Mouse (Mus musculus) liver, embryonic 12.5 days (tissue): ENCODE results near the gene Fam122c. TPM values are rescaled to one million over a fixed set of nuclear protein-coding genes. Genes with fewer than 3 reads are reported as not detected.

Source experiments
- ATAC-seq: fragments of 200-750 bp; cut with Nextera tagmentation; 2 replicates; pipeline ENCODE4 v1.8.0; 2017; ENCODE audit warnings: moderate number of reproducible peaks, mild to moderate bottlenecking, moderate library complexity
- H3K27ac ChIP-seq: fragments of 300-500 bp; sonication (generic); 2 replicates; pipeline ENCODE4 v1.5.1; 2016; ENCODE audit warnings: mild to moderate bottlenecking
- H3K27me3 ChIP-seq: fragments of 300-500 bp; sonication (generic); replicated peaks from 2 replicates; pipeline ENCODE4 v1.6.1; 2016; ENCODE audit warnings: mild to moderate bottlenecking, moderate library complexity
- H3K36me3 ChIP-seq: fragments of 300-500 bp; sonication (generic); 2 replicates; pipeline ENCODE4 v1.6.1; 2016; ENCODE audit warnings: mild to moderate bottlenecking, moderate library complexity
- H3K4me1 ChIP-seq: fragments of 300-500 bp; sonication (generic); 2 replicates; pipeline ENCODE4 v1.6.1; 2016
- H3K4me2 ChIP-seq: fragments of 300-500 bp; sonication (generic); 2 replicates; pipeline ENCODE4 v1.6.1; 2016; ENCODE audit warnings: mild to moderate bottlenecking, moderate library complexity
- H3K4me3 ChIP-seq: fragments of 300-500 bp; sonication (generic); 2 replicates; pipeline ENCODE4 v1.5.1; 2016; ENCODE audit warnings: mild to moderate bottlenecking, moderate library complexity
- H3K9ac ChIP-seq: fragments of 300-500 bp; sonication (generic); 2 replicates; pipeline ENCODE4 v1.6.1; 2016; ENCODE audit warnings: mild to moderate bottlenecking, moderate library complexity
- H3K9me3 ChIP-seq: fragments of 300-500 bp; sonication (generic); replicated peaks from 2 replicates; pipeline ENCODE4 v1.6.1; 2016; ENCODE audit warnings: mild to moderate bottlenecking, moderate library complexity
- WGBS: fragments of 180-500 bp; shearing (Covaris S2); methylation state at CpG from one replicate; pipeline ENCODE4 v1.1.7; 2016; ENCODE audit not compliant: insufficient replicate concordance; 5-methylcytosine and 5-hydroxymethylcytosine counted together
- polyA plus RNA-seq: library from polyadenylated mRNA; unstranded; fragments of >200 nt; fragmentation: Nextera tagmentation; extraction: Ambion mirVana; gene quantifications from 2 replicates; pipeline ENCODE4 v1.2.1, GENCODE M21; 2016

Gene Fam122c
- polyA plus RNA-seq: not detected in 2 replicates

GRCm38 (mm10) chrX:53273124-53273523 is at the start of gene Fam122c:
TSS of gene Fam122c (plus strand) at chrX:53273424.
- no peak for ATAC-seq
- Histone ChIP-seq H3K4me1 (peaks cover 7% of the 10 kb centered on the region; the same call in 1 of the 2 replicates), H3K36me3 (no peaks in the 10 kb centered on the region), H3K4me2 (no peak within 1 kb of the TSS), H3K4me3 (no peak within 1 kb of the TSS), H3K9me3 (no peaks in the 10 kb centered on the region), H3K27me3 (no peaks in the 10 kb centered on the region; the same call in 1 of the 2 replicates), H3K27ac (no peak within 1 kb of the TSS), H3K9ac (no peak within 1 kb of the TSS)
- WGBS: 13% methylated on average over 1 of the region's 1 CpGs

- no peak overlapping the region for H3K27ac ChIP-seq
- no peak for ATAC-seq
- H3K36me3 ChIP-seq: no peaks in the 10 kb centered on the region
- H3K9me3 ChIP-seq: no peaks in the 10 kb centered on the region
- H3K9ac ChIP-seq: no peak overlapping the region
- H3K4me3 ChIP-seq: no peak overlapping the region
- H3K27me3 ChIP-seq: no peaks in the 10 kb centered on the region
- H3K4me1 ChIP-seq: no peaks in the 10 kb centered on the region
- WGBS: 59% methylated on average over 6 of the region's 6 CpGs
- no peak overlapping the region for H3K4me2 ChIP-seq
Measured at GRCm38 (mm10) chrX:53224353-53224944, 48.8 kb upstream of the Fam122c start.

GRCm38 (mm10) chrX:53231965-53232364 is 41.3 kb upstream of the Fam122c start:
- Histone ChIP-seq H3K9me3 (no peaks in the 10 kb centered on the region), H3K36me3 (no peaks in the 10 kb centered on the region), H3K4me1 (0 out of 2 replicates have a peak, but pooled peaks cover 6% of the 10 kb centered on the region), H3K4me2 (peak overlapping the region; percentile 59), H3K27ac (peak overlapping the region; percentile 36; the same call in 1 of the 2 replicates), H3K4me3 (peak overlapping the region; percentile 26), H3K27me3 (no peaks in the 10 kb centered on the region), H3K9ac (0 out of 2 replicates have a peak overlapping the region, but pooled peaks have one; percentile 35)
- WGBS: 22% methylated on average over 13 of the region's 13 CpGs
- ATAC-seq: no peak

GRCm38 (mm10) chrX:53233689-53234088 is 39.5 kb upstream of the Fam122c start:
- no peaks in the 10 kb centered on the region for H3K36me3 ChIP-seq
- no peaks in the 10 kb centered on the region for H3K27me3 ChIP-seq
- H3K4me3 ChIP-seq: no peak overlapping the region
- 0 out of 2 replicates have a peak, but pooled peaks cover 6% of the 10 kb centered on the region for H3K4me1 ChIP-seq
- H3K9me3 ChIP-seq: no peaks in the 10 kb centered on the region
- no peak overlapping the region for H3K9ac ChIP-seq
- ATAC-seq: no peak
- H3K4me2 ChIP-seq: no peak overlapping the region
- no peak overlapping the region for H3K27ac ChIP-seq
- WGBS: 41% methylated on average over 3 of the region's 4 CpGs

GRCm38 (mm10) chrX:53236404-53236803 is 36.8 kb upstream of the Fam122c start:
- H3K4me3 ChIP-seq: no peak overlapping the region
- no peak overlapping the region for H3K9ac ChIP-seq
- H3K9me3 ChIP-seq: no peaks in the 10 kb centered on the region
- no peak overlapping the region for H3K4me2 ChIP-seq
- ATAC-seq: peak; percentile 58
- WGBS: 37% methylated on average over 7 of the region's 7 CpGs
- no peak overlapping the region for H3K27ac ChIP-seq
- 0 out of 2 replicates have a peak, but pooled peaks cover 6% of the 10 kb centered on the region for H3K4me1 ChIP-seq
- no peaks in the 10 kb centered on the region for H3K27me3 ChIP-seq
- no peaks in the 10 kb centered on the region for H3K36me3 ChIP-seq

- Histone ChIP-seq H3K9ac (no peak overlapping the region), H3K27me3 (no peaks in the 10 kb centered on the region), H3K4me3 (no peak overlapping the region), H3K4me2 (no peak overlapping the region), H3K4me1 (0 out of 2 replicates have a peak, but pooled peaks cover 6% of the 10 kb centered on the region), H3K36me3 (no peaks in the 10 kb centered on the region), H3K27ac (no peak overlapping the region), H3K9me3 (no peaks in the 10 kb centered on the region)
- WGBS: 2% methylated on average over 2 of the region's 2 CpGs
- no peak for ATAC-seq
Measured at GRCm38 (mm10) chrX:53237971-53238370, 35.3 kb upstream of the Fam122c start.

- no peak within 1 kb of the TSS for H3K9ac ChIP-seq
- no peaks in the 10 kb centered on the region for H3K36me3 ChIP-seq
- no peak for ATAC-seq
- no peak within 1 kb of the TSS for H3K4me3 ChIP-seq
- H3K4me2 ChIP-seq: no peak within 1 kb of the TSS
- H3K4me1 ChIP-seq: 0 out of 2 replicates have a peak, but pooled peaks cover 6% of the 10 kb centered on the region
- WGBS: 43% methylated on average over 4 of the region's 4 CpGs
- no peaks in the 10 kb centered on the region for H3K27me3 ChIP-seq
- H3K9me3 ChIP-seq: no peaks in the 10 kb centered on the region
- no peak within 1 kb of the TSS for H3K27ac ChIP-seq
Measured at GRCm38 (mm10) chrX:53240011-53240410, 33.2 kb upstream of the Fam122c start, which contains the start of gene Plac1. TSS of gene Plac1 (minus strand) at chrX:53240111.

- no peaks in the 10 kb centered on the region for H3K4me1 ChIP-seq
- H3K36me3 ChIP-seq: peaks cover 14% of the 10 kb centered on the region
- no peak overlapping the region for H3K4me3 ChIP-seq
- H3K27ac ChIP-seq: no peak overlapping the region
- H3K9ac ChIP-seq: no peak overlapping the region
- H3K27me3 ChIP-seq: no peaks in the 10 kb centered on the region
- H3K9me3 ChIP-seq: no peaks in the 10 kb centered on the region
- ATAC-seq: no peak
- H3K4me2 ChIP-seq: no peak overlapping the region
Measured at GRCm38 (mm10) chrX:53255195-53255594, 18.0 kb upstream of the Fam122c start.

GRCm38 (mm10) chrX:53266186-53266585 is 7.0 kb upstream of the Fam122c start:
- Histone ChIP-seq H3K4me3 (no peak overlapping the region), H3K36me3 (no peaks in the 10 kb centered on the region), H3K27me3 (no peaks in the 10 kb centered on the region; the same call in 1 of the 2 replicates), H3K4me1 (peaks cover 18% of the 10 kb centered on the region), H3K9me3 (no peaks in the 10 kb centered on the region), H3K9ac (no peak overlapping the region), H3K4me2 (no peak overlapping the region), H3K27ac (peak overlapping the region; percentile 40; the same call in 1 of the 2 replicates)
- WGBS: 34% methylated on average over 9 of the region's 9 CpGs
- no peak; the same call in 1 of the 2 replicates for ATAC-seq

GRCm38 (mm10) chrX:53268856-53269255 is 4.4 kb upstream of the Fam122c start:
- Histone ChIP-seq H3K4me2 (peak overlapping the region; percentile 79), H3K36me3 (no peaks in the 10 kb centered on the region), H3K27me3 (no peaks in the 10 kb centered on the region; the same call in 1 of the 2 replicates), H3K4me3 (peak overlapping the region; percentile 73), H3K9me3 (no peaks in the 10 kb centered on the region), H3K4me1 (peaks cover 18% of the 10 kb centered on the region), H3K9ac (peak overlapping the region; percentile 79), H3K27ac (no peak overlapping the region; the same call in 1 of the 2 replicates)
- ATAC-seq: peak; percentile 86
- WGBS: 14% methylated on average over 10 of the region's 10 CpGs

- peak; percentile 83 for ATAC-seq
- Histone ChIP-seq H3K4me1 (peaks cover 18% of the 10 kb centered on the region), H3K4me2 (peak within 1 kb of the TSS; percentile 79), H3K9me3 (no peaks in the 10 kb centered on the region), H3K27me3 (no peaks in the 10 kb centered on the region; the same call in 1 of the 2 replicates), H3K4me3 (peak within 1 kb of the TSS; percentile 73), H3K27ac (peak within 1 kb of the TSS; percentile 80), H3K36me3 (no peaks in the 10 kb centered on the region), H3K9ac (peak within 1 kb of the TSS; percentile 79)
- WGBS: 7% methylated on average over 36 of the region's 40 CpGs
Measured at GRCm38 (mm10) chrX:53269289-53270062, 3.7 kb upstream of the Fam122c start, which contains the start of gene Fam122b. TSS of gene Fam122b (minus strand) at chrX:53269805.

- Histone ChIP-seq H3K27me3 (no peaks in the 10 kb centered on the region; the same call in 1 of the 2 replicates), H3K36me3 (no peaks in the 10 kb centered on the region), H3K4me2 (peak overlapping the region; percentile 68), H3K4me1 (peaks cover 18% of the 10 kb centered on the region), H3K9ac (peak overlapping the region; percentile 57), H3K9me3 (no peaks in the 10 kb centered on the region), H3K4me3 (peak overlapping the region; percentile 73), H3K27ac (0 out of 2 replicates have a peak overlapping the region, but pooled peaks have one; percentile 30)
- WGBS: 13% methylated on average over 10 of the region's 10 CpGs
- ATAC-seq: no peak
Measured at GRCm38 (mm10) chrX:53270063-53270432, 3.2 kb upstream of the Fam122c start.
